Mouse (Mus musculus) colon, adult 2 months (tissue): ENCODE data around the gene Trappc10. TPM values are rescaled to one million over a fixed set of nuclear protein-coding genes. Genes with fewer than 3 reads are reported as not detected.

Experiments used
- polyA plus RNA-seq: library from polyadenylated mRNA; depleted of rRNA; stranded (reverse); fragments of >200 nt; gene quantifications from 2 replicates; pipeline ENCODE4 v1.2.3, GENCODE M21; 2012; rRNA removed

Gene Trappc10
- 81.8 and 84.2 TPM in 2 replicates for polyA plus RNA-seq

GRCm38 (mm10) chr10:78244438-78245224 lies at the start of gene Trappc10:
Trappc10 (minus strand) TSS chr10:78244641.

GRCm38 (mm10) chr10:78184531-78185380 lies 59.7 kb downstream of the Trappc10 start, which contains the start of gene Pwp2:
Pwp2 (minus strand) TSS chr10:78185149.

GRCm38 (mm10) chr10:78169281-78170042 lies 75.0 kb downstream of the Trappc10 start, which contains the start of gene D10Jhu81e:
D10Jhu81e (minus strand) TSS chr10:78169782.

Other genes starting within 250 kb of the Trappc10 start
- 165 and 180 TPM in 2 replicates for gene Pfkl, start 234.6 kb downstream of the Trappc10 start, polyA plus RNA-seq
- 0.94 and 1.2 TPM in 2 replicates for gene Dnmt3l, start 202.7 kb downstream of the Trappc10 start, polyA plus RNA-seq
- 0.74 and 1.1 TPM in 2 replicates for gene Aire, start 201.0 kb downstream of the Trappc10 start, polyA plus RNA-seq
- 15.3 and 15.4 TPM in 2 replicates for gene Icosl, start 175.3 kb downstream of the Trappc10 start, polyA plus RNA-seq
- gene D10Jhu81e, start 74.9 kb downstream of the Trappc10 start, polyA plus RNA-seq = 143 and 174 TPM in 2 replicates
- gene Pwp2, start 59.5 kb downstream of the Trappc10 start, polyA plus RNA-seq = 5.8 and 6.0 TPM in 2 replicates
- gene Agpat3, start 107.8 kb upstream of the Trappc10 start, polyA plus RNA-seq = 127 and 148 TPM in 2 replicates
- 44.3 and 50.3 TPM in 2 replicates for gene Rrp1, start 168.4 kb upstream of the Trappc10 start, polyA plus RNA-seq
- gene Cstb, start 181.0 kb upstream of the Trappc10 start, polyA plus RNA-seq = 47.4 and 50.8 TPM in 2 replicates
- gene Pdxk, start 220.3 kb upstream of the Trappc10 start, polyA plus RNA-seq = 23.5 and 24.9 TPM in 2 replicates